ENCODE assay signal across 9 mouse cellular contexts in genomic region chr9:63975996-63976395, GRCm38 (mm10). TPM values are rescaled to one million over a fixed set of nuclear protein-coding genes. Genes with fewer than 3 reads are reported as not detected.
DNase-seq lines count a peak whose midpoint lies in the region; ATAC-seq and TF ChIP-seq lines count a peak whose summit lies in the region.
"Had no signal": no experiment of that assay in that cellular context is flagged by ENCODE, and none has a peak within 500 bp of the region (broad histone marks: within the 10 kb centered on the region; RNA-seq: fewer than 3 reads in every experiment).

No protein-coding gene starts in this region.

- no peak for TF ChIP-seq POLR2A in lung, adult 2 months (IDR thresholded peaks at IDR 0.05; ENCODE audit: borderline replicate concordance, extremely low read depth, low read depth, low read length)

- no peaks in the 10 kb centered on the region for H3K27me3 ChIP-seq in lung, embryonic 14.5 days (ENCODE audit: insufficient read depth, low read length)
- H3K27me3 ChIP-seq in hindbrain, embryonic 13.5 days, result 0 out of 2 replicates have a peak, but pooled peaks cover 4% of the 10 kb centered on the region
- H3K27me3 ChIP-seq in midbrain, postnatal 0 days (ENCODE audit: insufficient read depth, low read length), result no peaks in the 10 kb centered on the region

- peak overlapping the region; percentile 46; the same call in 1 of the 2 replicates for H3K27ac ChIP-seq in lung, embryonic 14.5 days (ENCODE audit: low read depth)
- no peak overlapping the region for H3K27ac ChIP-seq in hindbrain, embryonic 13.5 days
- H3K27ac ChIP-seq in midbrain, postnatal 0 days (ENCODE audit: low read depth, low read length), result no peak overlapping the region

- 43% methylated on average over 11 of the region's 11 CpGs for WGBS in lung, embryonic 14.5 days
- WGBS in hindbrain, embryonic 13.5 days, result 24% methylated on average over 11 of the region's 11 CpGs
- WGBS in midbrain, postnatal 0 days, result 24% methylated on average over 11 of the region's 11 CpGs
- WGBS in lung, adult 2 months, result 52% methylated on average over 11 of the region's 11 CpGs

- peak; percentile 16; the same call in 1 of the 2 replicates for ATAC-seq in lung, embryonic 14.5 days (ENCODE audit: insufficient read depth)
- ATAC-seq in hindbrain, embryonic 13.5 days (ENCODE audit: low FRiP score), result peak; percentile 11; the same call in 1 of the 2 replicates
- ATAC-seq in midbrain, postnatal 0 days (ENCODE audit: low FRiP score), result peak; percentile 38; the same call in 1 of the 2 replicates

- H3K4me1 ChIP-seq in lung, embryonic 14.5 days (ENCODE audit: insufficient read depth), result peaks cover 57% of the 10 kb centered on the region
- peaks cover 49% of the 10 kb centered on the region for H3K4me1 ChIP-seq in hindbrain, embryonic 13.5 days (replicated peaks)
- peaks cover 4% of the 10 kb centered on the region; the same call in 1 of the 2 replicates for H3K4me1 ChIP-seq in midbrain, postnatal 0 days (ENCODE audit: insufficient read depth, low read length)
- peaks cover 64% of the 10 kb centered on the region for H3K4me1 ChIP-seq in lung, adult 2 months (ENCODE audit: control insufficient read depth, insufficient read depth, low read length)

- H3K4me3 ChIP-seq in lung, embryonic 14.5 days (ENCODE audit: low read depth, low read length), result no peak overlapping the region
- no peak overlapping the region for H3K4me3 ChIP-seq in hindbrain, embryonic 13.5 days
- H3K4me3 ChIP-seq in midbrain, postnatal 0 days (ENCODE audit: low read depth, low read length), result no peak overlapping the region
- H3K4me3 ChIP-seq in lung, adult 2 months (replicated peaks; ENCODE audit: extremely low read depth, low read depth, low read length), result no peak overlapping the region

- no peaks in the 10 kb centered on the region for H3K9me3 ChIP-seq in lung, embryonic 14.5 days (ENCODE audit: low read depth, low read length)
- no peaks in the 10 kb centered on the region for H3K9me3 ChIP-seq in hindbrain, embryonic 13.5 days
- H3K9me3 ChIP-seq in midbrain, postnatal 0 days (ENCODE audit: low read length), result no peaks in the 10 kb centered on the region

- H3K9ac ChIP-seq in lung, embryonic 14.5 days, result no peak overlapping the region; the same call in 1 of the 2 replicates
- 0 out of 2 replicates have a peak overlapping the region, but pooled peaks have one; percentile 3 for H3K9ac ChIP-seq in hindbrain, embryonic 13.5 days
- H3K9ac ChIP-seq in midbrain, postnatal 0 days (replicated peaks; ENCODE audit: low read length, poor library complexity, severe bottlenecking), result no peak overlapping the region

- no peak overlapping the region for H3K4me2 ChIP-seq in lung, embryonic 14.5 days
- peak overlapping the region; percentile 1; the same call in 1 of the 2 replicates for H3K4me2 ChIP-seq in hindbrain, embryonic 13.5 days
- H3K4me2 ChIP-seq in midbrain, postnatal 0 days (ENCODE audit: low read depth, low read length, poor library complexity, severe bottlenecking), result no peak overlapping the region

- no peak for TF ChIP-seq CTCF in lung, embryonic 14.5 days (IDR thresholded peaks at IDR 0.05; ENCODE audit: low read depth)
- TF ChIP-seq CTCF in midbrain, postnatal 0 days (IDR thresholded peaks at IDR 0.05), result no peak
- TF ChIP-seq CTCF in lung, adult 2 months (IDR thresholded peaks at IDR 0.05; ENCODE audit: insufficient read depth, low read length), result no peak

- peak; percentile 55 for DNase-seq in adrenal gland, postnatal 14 days
- DNase-seq in adrenal gland, postnatal 25 days, result no peak
- no peak for DNase-seq in lung, embryonic 14.5 days
- DNase-seq in lung, postnatal 36 days, result no peak
- DNase-seq in midbrain, postnatal 0 days (ENCODE audit: low spot score), result peak; percentile 34
- no peak for DNase-seq in T-cell, adult 2 months (ENCODE audit: low spot score)
- DNase-seq in lung, adult 2 months, result no peak
- DNase-seq: cerebellum, postnatal 10 days had no signal

- peaks cover 14% of the 10 kb centered on the region for H3K36me3 ChIP-seq in lung, embryonic 14.5 days (ENCODE audit: insufficient read depth)
- no peaks in the 10 kb centered on the region for H3K36me3 ChIP-seq in hindbrain, embryonic 13.5 days
- H3K36me3 ChIP-seq in midbrain, postnatal 0 days (ENCODE audit: insufficient read depth, low read length), result no peaks in the 10 kb centered on the region

RNA-seq across cellular contexts. Expression of gene Smad6, which starts 45.9 kb away (rescaled TPM):
- 11.1 and 12.0 TPM in 2 replicates for total RNA-seq in adrenal gland, postnatal 14 days (2021)
- 12.9 and 13.6 TPM in 2 replicates for total RNA-seq in adrenal gland, postnatal 25 days (2021)
- 13.6 and 15.3 TPM in 2 replicates for polyA plus RNA-seq in lung, embryonic 14.5 days (2014; fragmentation: Nextera tagmentation; extraction: Ambion mirVana)
- polyA plus RNA-seq in hindbrain, embryonic 13.5 days (2015; fragmentation: Nextera tagmentation; extraction: Ambion mirVana), result 2.3 and 2.8 TPM in 2 replicates
- total RNA-seq in midbrain, postnatal 0 days (2014; rRNA removed), result 10.4 and 12.7 TPM in 2 replicates
- 0.97 and 1.2 TPM in 2 replicates for polyA plus RNA-seq in midbrain, postnatal 0 days (2015; fragmentation: Nextera tagmentation; extraction: Ambion mirVana)
- 260 and 369 TPM in 2 replicates for polyA plus RNA-seq in lung, adult 2 months (2012; rRNA removed)

Comparison
In these comparisons a context has a peak if more than half of its experiments do, and no peak if none do; other contexts are left out.
1. DNase-seq: peak in adrenal gland, postnatal 14 days (single experiment) and midbrain, postnatal 0 days (single experiment); none in adrenal gland, postnatal 25 days (single experiment), lung, embryonic 14.5 days (single experiment), lung, postnatal 36 days (single experiment), T-cell, adult 2 months (single experiment) and lung, adult 2 months (single experiment).
2. RNA of gene Smad6, which starts 45.9 kb away (polyA plus RNA-seq): 260 to 369 TPM in lung, adult 2 months; 13.6 to 15.3 TPM in lung, embryonic 14.5 days, 2.3 to 2.8 TPM in hindbrain, embryonic 13.5 days and 0.97 to 1.2 TPM in midbrain, postnatal 0 days; every median in the first group is over 10 times any median in the second.
3. Peak in every context shown above with its lines, with median percentiles within 50 percentile points of each other: ATAC-seq.